Mouse (Mus musculus): Measurements from ENCODE around the gene Nfib. TPM values are rescaled to one million over a fixed set of nuclear protein-coding genes. Genes with fewer than 3 reads are reported as not detected.

Gene Nfib
- total and polyA plus RNA-seq, 3 experiments, result 32.1 to 121 (median 118) TPM

DNA sequence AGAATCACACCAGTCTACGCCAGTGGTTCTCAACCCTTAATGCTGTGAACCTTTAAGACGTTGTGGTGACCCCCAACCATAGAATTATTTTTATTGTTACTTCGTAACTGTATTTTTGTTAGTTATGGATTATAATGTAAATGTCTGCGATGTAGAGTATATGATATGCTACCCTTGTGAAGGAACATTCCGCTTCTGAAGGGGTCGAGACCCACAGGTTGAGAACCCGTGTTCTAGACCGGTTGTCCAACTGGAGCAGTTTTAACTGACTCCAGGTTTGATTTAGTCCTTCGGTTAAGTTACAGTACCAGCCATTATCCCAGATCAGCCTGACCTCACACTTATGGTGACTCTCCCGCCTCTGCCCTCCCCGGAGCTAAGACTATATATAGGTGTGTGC lies 70.4 kb downstream of the Nfib start:
- Histone ChIP-seq H3K27me3 (ENCODE audit: control insufficient read depth, insufficient read depth, low read length) (no peaks in the 10 kb centered on the region), H3K9ac (ENCODE audit: low read depth, low read length) (no peak overlapping the region), H3K27ac (no peak overlapping the region), H3K4me3 (no peak overlapping the region), H3K4me1 (ENCODE audit: control insufficient read depth, insufficient read depth, low read length) (no peaks in the 10 kb centered on the region), H3K36me3 (ENCODE audit: control insufficient read depth, insufficient read depth, low read length) (no peaks in the 10 kb centered on the region), H3K79me2 (replicated peaks; ENCODE audit: control insufficient read depth, insufficient read depth, low read length) (no peaks in the 10 kb centered on the region)
- TF ChIP-seq EP300 (IDR thresholded peaks at IDR 0.05; ENCODE audit: insufficient read depth, low read depth, low read length) (no peak), CTCF (IDR thresholded peaks at IDR 0.05) (no peak), POLR2A (IDR thresholded peaks at IDR 0.05; ENCODE audit: insufficient read depth, low read depth, low read length) (no peak)
- intact Hi-C loops (cut with DNase I), result no loop called here
- no peak for DNase-seq
- 87% methylated on average over 11 of the region's 11 CpGs for WGBS

DNA sequence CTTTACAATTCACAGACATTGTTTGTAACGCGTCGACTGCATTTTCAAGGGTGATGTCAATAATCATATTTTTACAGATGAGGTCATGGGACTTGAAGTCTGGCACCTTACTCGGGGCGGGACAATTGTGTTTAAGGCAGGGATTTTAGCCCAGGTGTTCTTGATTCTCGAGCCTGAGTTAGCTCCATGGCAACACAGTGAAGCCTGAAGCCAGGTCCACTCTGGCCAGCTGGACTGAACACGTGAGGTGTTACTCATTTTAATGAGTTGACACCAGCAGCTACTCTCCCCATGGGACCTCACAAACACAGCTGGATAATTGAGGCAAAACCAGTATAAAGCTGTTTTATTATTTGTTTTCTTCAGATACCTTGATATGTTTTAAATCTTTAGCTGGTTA lies 71.2 kb downstream of the Nfib start:
- no peaks in the 10 kb centered on the region for H3K36me3 ChIP-seq (ENCODE audit: control insufficient read depth, insufficient read depth, low read length)
- H3K9ac ChIP-seq (ENCODE audit: low read depth, low read length), result no peak overlapping the region
- no peaks in the 10 kb centered on the region for H3K27me3 ChIP-seq (ENCODE audit: control insufficient read depth, insufficient read depth, low read length)
- H3K79me2 ChIP-seq (replicated peaks; ENCODE audit: control insufficient read depth, insufficient read depth, low read length), result no peaks in the 10 kb centered on the region
- no peaks in the 10 kb centered on the region for H3K4me1 ChIP-seq (ENCODE audit: control insufficient read depth, insufficient read depth, low read length)
- 79% methylated on average over 7 of the region's 7 CpGs for WGBS
- no peak for DNase-seq
- intact Hi-C loops (cut with DNase I), result no loop called here
- TF ChIP-seq POLR2A (IDR thresholded peaks at IDR 0.05; ENCODE audit: insufficient read depth, low read depth, low read length) (no peak), CTCF (IDR thresholded peaks at IDR 0.05) (no peak), EP300 (IDR thresholded peaks at IDR 0.05; ENCODE audit: insufficient read depth, low read depth, low read length) (no peak)
- no peak overlapping the region for H3K27ac ChIP-seq
- no peak overlapping the region for H3K4me3 ChIP-seq

DNA sequence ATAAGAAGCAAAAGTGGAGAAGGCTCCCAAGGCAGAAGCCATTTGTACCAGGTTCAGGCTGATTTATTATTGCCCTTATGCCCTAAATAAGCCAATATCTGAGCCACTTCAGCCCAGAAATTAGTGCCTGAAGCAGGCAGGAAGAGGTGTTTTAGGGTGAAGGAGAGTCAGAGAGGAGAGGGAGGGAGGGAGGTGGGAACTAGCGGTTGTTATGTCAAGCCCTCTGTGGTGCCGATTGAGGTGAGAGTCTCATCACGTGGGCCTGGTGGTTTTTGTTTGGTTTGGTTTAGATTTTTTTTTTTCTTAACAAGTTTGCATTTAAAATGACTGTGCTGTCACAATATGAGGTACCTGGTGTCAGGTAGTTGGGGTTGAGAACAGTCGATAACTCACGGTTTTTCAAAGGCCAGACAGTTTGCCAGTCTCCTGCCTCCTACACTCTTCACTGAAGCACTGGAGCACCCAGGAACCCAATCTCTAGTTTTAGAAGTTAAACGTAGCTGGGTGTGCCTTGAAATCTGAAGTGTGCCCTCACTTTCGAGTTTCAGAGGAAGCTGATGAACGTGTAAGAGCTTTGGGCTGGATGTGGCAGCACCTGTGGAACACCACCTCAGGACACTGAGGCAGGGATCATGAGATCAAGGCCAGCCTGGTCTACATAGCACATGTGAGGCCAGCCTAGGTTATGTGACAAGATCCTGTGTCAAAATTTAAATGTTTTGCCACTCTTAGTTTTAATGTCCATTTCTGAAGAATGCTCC lies 81.1 kb downstream of the Nfib start:
- intact Hi-C loops (cut with DNase I), result no loop called here
- H3K36me3 ChIP-seq (ENCODE audit: control insufficient read depth, insufficient read depth, low read length), result no peaks in the 10 kb centered on the region
- no peaks in the 10 kb centered on the region for H3K79me2 ChIP-seq (replicated peaks; ENCODE audit: control insufficient read depth, insufficient read depth, low read length)
- H3K4me1 ChIP-seq (ENCODE audit: control insufficient read depth, insufficient read depth, low read length), result no peaks in the 10 kb centered on the region
- DNase-seq, result no peak
- no peak overlapping the region for H3K9ac ChIP-seq (ENCODE audit: low read depth, low read length)
- 82% methylated on average over 8 of the region's 8 CpGs for WGBS
- no peak overlapping the region for H3K4me3 ChIP-seq
- no peak overlapping the region for H3K27ac ChIP-seq
- no peak for TF ChIP-seq POLR2A (IDR thresholded peaks at IDR 0.05; ENCODE audit: insufficient read depth, low read depth, low read length)
- TF ChIP-seq CTCF (IDR thresholded peaks at IDR 0.05), result no peak
- no peak for TF ChIP-seq EP300 (IDR thresholded peaks at IDR 0.05; ENCODE audit: insufficient read depth, low read depth, low read length)
- no peaks in the 10 kb centered on the region for H3K27me3 ChIP-seq (ENCODE audit: control insufficient read depth, insufficient read depth, low read length)

DNA sequence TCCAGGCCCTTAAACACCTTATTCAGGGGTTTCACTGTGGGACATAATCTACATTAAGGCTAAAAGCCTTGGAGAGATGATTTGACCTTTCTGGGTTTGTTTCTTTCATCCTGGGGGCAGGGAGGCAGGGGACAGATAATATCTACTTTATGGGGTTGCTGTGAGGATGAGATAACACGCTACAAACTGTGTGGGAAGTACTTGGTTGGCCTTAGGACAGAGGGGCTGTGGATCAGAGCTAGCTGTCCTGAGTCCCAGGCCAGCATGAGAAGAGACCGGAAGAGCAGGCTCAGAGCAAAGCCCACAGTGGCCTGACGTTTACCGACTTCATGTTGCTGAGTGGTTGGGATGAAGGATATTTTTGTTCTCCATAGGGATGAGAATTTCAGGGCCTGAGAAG lies 81.7 kb downstream of the Nfib start:
- no peak for DNase-seq
- H3K27me3 ChIP-seq (ENCODE audit: control insufficient read depth, insufficient read depth, low read length), result no peaks in the 10 kb centered on the region
- intact Hi-C loops (cut with DNase I), result no loop called here
- 55% methylated on average over 4 of the region's 4 CpGs for WGBS
- no peaks in the 10 kb centered on the region for H3K36me3 ChIP-seq (ENCODE audit: control insufficient read depth, insufficient read depth, low read length)
- no peak overlapping the region for H3K9ac ChIP-seq (ENCODE audit: low read depth, low read length)
- no peaks in the 10 kb centered on the region for H3K4me1 ChIP-seq (ENCODE audit: control insufficient read depth, insufficient read depth, low read length)
- TF ChIP-seq EP300 (IDR thresholded peaks at IDR 0.05; ENCODE audit: insufficient read depth, low read depth, low read length) (no peak), POLR2A (IDR thresholded peaks at IDR 0.05; ENCODE audit: insufficient read depth, low read depth, low read length) (no peak), CTCF (IDR thresholded peaks at IDR 0.05) (no peak)
- H3K79me2 ChIP-seq (replicated peaks; ENCODE audit: control insufficient read depth, insufficient read depth, low read length), result no peaks in the 10 kb centered on the region
- no peak overlapping the region for H3K27ac ChIP-seq
- H3K4me3 ChIP-seq, result no peak overlapping the region

GRCm38 (mm10) chr4:82623081-82623538 lies 82.4 kb downstream of the Nfib start:
- DNase-seq, result no peak
- no peak overlapping the region for H3K9ac ChIP-seq (ENCODE audit: low read depth, low read length)
- intact Hi-C loops (cut with DNase I), result no loop called here
- WGBS, result 84% methylated on average over 12 of the region's 12 CpGs
- H3K27ac ChIP-seq, result no peak overlapping the region
- H3K79me2 ChIP-seq (replicated peaks; ENCODE audit: control insufficient read depth, insufficient read depth, low read length), result no peaks in the 10 kb centered on the region
- H3K4me3 ChIP-seq, result no peak overlapping the region
- no peaks in the 10 kb centered on the region for H3K4me1 ChIP-seq (ENCODE audit: control insufficient read depth, insufficient read depth, low read length)
- no peaks in the 10 kb centered on the region for H3K36me3 ChIP-seq (ENCODE audit: control insufficient read depth, insufficient read depth, low read length)
- no peak for TF ChIP-seq CTCF (IDR thresholded peaks at IDR 0.05)
- no peak for TF ChIP-seq POLR2A (IDR thresholded peaks at IDR 0.05; ENCODE audit: insufficient read depth, low read depth, low read length)
- no peak for TF ChIP-seq EP300 (IDR thresholded peaks at IDR 0.05; ENCODE audit: insufficient read depth, low read depth, low read length)
- no peaks in the 10 kb centered on the region for H3K27me3 ChIP-seq (ENCODE audit: control insufficient read depth, insufficient read depth, low read length)

DNA sequence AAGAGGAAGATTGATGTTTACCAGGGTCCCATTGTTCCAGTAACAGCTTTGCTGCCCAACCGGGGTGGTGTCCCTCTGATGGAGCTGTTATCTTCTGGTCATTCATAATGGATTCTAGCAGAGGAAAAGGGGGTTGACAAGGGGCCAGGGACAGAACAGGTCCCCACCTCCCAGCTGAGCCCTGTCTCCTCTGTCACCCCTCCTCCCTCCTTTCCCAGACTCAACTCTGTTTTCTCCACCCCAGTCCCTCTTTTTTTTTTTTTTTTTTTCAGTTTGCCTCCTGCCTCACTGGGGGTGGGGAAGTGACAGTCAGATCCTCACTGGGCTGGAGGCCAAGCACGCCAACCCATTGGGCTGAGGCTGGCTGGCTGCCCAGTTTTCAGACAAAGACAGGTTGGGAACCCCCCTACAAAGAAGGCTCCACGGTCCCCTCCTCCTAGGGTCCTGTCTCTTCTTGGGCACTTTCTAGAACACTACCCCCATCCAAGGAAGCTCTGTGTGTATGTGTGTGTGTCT lies 83.2 kb downstream of the Nfib start:
- Histone ChIP-seq H3K79me2 (replicated peaks; ENCODE audit: control insufficient read depth, insufficient read depth, low read length) (no peaks in the 10 kb centered on the region), H3K9ac (ENCODE audit: low read depth, low read length) (no peak overlapping the region), H3K27ac (no peak overlapping the region), H3K4me1 (ENCODE audit: control insufficient read depth, insufficient read depth, low read length) (no peaks in the 10 kb centered on the region), H3K27me3 (ENCODE audit: control insufficient read depth, insufficient read depth, low read length) (no peaks in the 10 kb centered on the region), H3K4me3 (no peak overlapping the region), H3K36me3 (ENCODE audit: control insufficient read depth, insufficient read depth, low read length) (no peaks in the 10 kb centered on the region)
- intact Hi-C loops (cut with DNase I), result no loop called here
- TF ChIP-seq POLR2A (IDR thresholded peaks at IDR 0.05; ENCODE audit: insufficient read depth, low read depth, low read length) (no peak), CTCF (IDR thresholded peaks at IDR 0.05) (no peak), EP300 (IDR thresholded peaks at IDR 0.05; ENCODE audit: insufficient read depth, low read depth, low read length) (no peak)
- peak; percentile 37 for DNase-seq
- 5% methylated on average over 3 of the region's 3 CpGs for WGBS

All from heart, adult 2 months (tissue).